Mouse (Mus musculus) E14TG2a.4 (cell line): ENCODE results near the gene Gm156.
"Not testable (repeated sequence)": the region's sequence is repeated elsewhere in the genome, so short reads cannot be mapped to it uniquely, and the experiment has no call there.

Experiments used
- H3K27me3 ChIP-seq: 2 replicates; pipeline ENCODE4 v1.6.1; 2014; ENCODE audit warnings: low read length, control low read depth; ENCODE audit not compliant: insufficient read depth
- H3K36me3 ChIP-seq: 2 replicates; pipeline ENCODE4 v1.6.1; 2014; ENCODE audit warnings: low read length, control low read depth; ENCODE audit not compliant: insufficient read depth
- H3K4me1 ChIP-seq: replicated peaks from 2 replicates; pipeline ENCODE4 v1.6.1; 2014; ENCODE audit warnings: low read depth, low read length, control low read depth
- H3K4me3 ChIP-seq: replicated peaks from 2 replicates; pipeline ENCODE4 v1.5.1; 2014; ENCODE audit warnings: mild to moderate bottlenecking, low read length
- H3K9me3 ChIP-seq: 2 replicates; pipeline ENCODE4 v1.6.1; 2014; ENCODE audit warnings: low read length, control low read depth
- CTCF ChIP-seq: conservative IDR thresholded peaks from 2 replicates; pipeline ENCODE4 v1.5.1; 2014; ENCODE audit warnings: low read length
- NANOG ChIP-seq: IDR thresholded peaks from 2 replicates; pipeline ENCODE4 v1.6.1; 2014; ENCODE audit warnings: borderline replicate concordance, low read length, mixed read lengths
- POU5F1 ChIP-seq: IDR thresholded peaks from 2 replicates; pipeline ENCODE4 v1.6.1; 2014; ENCODE audit warnings: low read length, borderline replicate concordance

Gm156 gene

GRCm38 (mm10) chr6:129784170-129784569 lies at the start of gene Gm156:
Gene Gm156 (minus strand): TSS chr6:129784270.
- not testable (repeated sequence) for H3K9me3 ChIP-seq, H3K4me1 ChIP-seq, H3K27me3 ChIP-seq, H3K4me3 ChIP-seq, H3K36me3 ChIP-seq

- peaks cover 66% of the 10 kb centered on the region for H3K9me3 ChIP-seq
- H3K4me1 ChIP-seq, result no peaks in the 10 kb centered on the region
- H3K27me3 ChIP-seq, result no peaks in the 10 kb centered on the region
- no peaks in the 10 kb centered on the region for H3K36me3 ChIP-seq
- no peak overlapping the region for H3K4me3 ChIP-seq
- no peak for TF ChIP-seq NANOG
Measured at GRCm38 (mm10) chr6:129825559-129825958, 41.5 kb upstream of the Gm156 start.

- no peak for TF ChIP-seq POU5F1
- no peak for TF ChIP-seq NANOG
- TF ChIP-seq CTCF, result no peak
- H3K27me3 ChIP-seq, result no peaks in the 10 kb centered on the region
Measured at GRCm38 (mm10) chr6:129824004-129824403, 39.9 kb upstream of the Gm156 start.

GRCm38 (mm10) chr6:129817731-129818130 lies 33.7 kb upstream of the Gm156 start:
- Histone ChIP-seq H3K27me3 (no peaks in the 10 kb centered on the region), H3K4me3 (no peak overlapping the region), H3K36me3 (no peaks in the 10 kb centered on the region), H3K4me1 (no peaks in the 10 kb centered on the region), H3K9me3 (peaks cover 6% of the 10 kb centered on the region; the same call in 1 of the 2 replicates)
- no peak for TF ChIP-seq POU5F1
- TF ChIP-seq NANOG, result no peak
- no peak for TF ChIP-seq CTCF

More at GRCm38 (mm10) chr6:129824004-129824403, 39.9 kb upstream of the Gm156 start:
- no peaks in the 10 kb centered on the region for H3K36me3 ChIP-seq
- H3K4me1 ChIP-seq, result no peaks in the 10 kb centered on the region
- H3K9me3 ChIP-seq, result peaks cover 58% of the 10 kb centered on the region
- H3K4me3 ChIP-seq, result no peak overlapping the region

DNA sequence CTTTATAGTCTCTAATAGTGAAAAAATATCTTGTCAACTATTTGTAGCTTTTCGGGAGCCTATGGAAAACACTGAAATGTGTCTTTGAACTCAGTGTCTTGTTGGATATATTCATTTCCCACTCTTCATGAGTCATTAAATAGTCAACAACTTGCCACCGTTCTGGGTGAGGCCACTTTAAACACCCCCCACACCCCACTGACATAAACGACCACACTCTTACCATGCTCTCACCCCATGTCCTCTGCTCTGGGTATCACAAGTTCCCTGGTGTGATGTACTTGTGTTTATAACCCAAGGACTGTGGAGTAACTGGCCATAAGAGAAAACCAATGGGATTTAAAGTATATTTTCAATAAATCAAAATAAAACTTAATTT lies 36.4 kb downstream of the Gm156 start:
- Histone ChIP-seq H3K9me3 (no peaks in the 10 kb centered on the region), H3K4me3 (no peak overlapping the region), H3K27me3 (no peaks in the 10 kb centered on the region), H3K4me1 (no peaks in the 10 kb centered on the region), H3K36me3 (no peaks in the 10 kb centered on the region)
- TF ChIP-seq CTCF (no peak), NANOG (no peak)

- H3K4me1 ChIP-seq, result no peaks in the 10 kb centered on the region
- no peaks in the 10 kb centered on the region for H3K36me3 ChIP-seq
- H3K4me3 ChIP-seq, result no peak overlapping the region
- H3K27me3 ChIP-seq, result no peaks in the 10 kb centered on the region
- no peaks in the 10 kb centered on the region for H3K9me3 ChIP-seq
- TF ChIP-seq POU5F1 (no peak), NANOG (no peak), CTCF (no peak)
Measured at GRCm38 (mm10) chr6:129747016-129747653, 36.9 kb downstream of the Gm156 start.

- TF ChIP-seq CTCF (no peak), POU5F1 (no peak), NANOG (no peak)
- Histone ChIP-seq H3K36me3 (no peaks in the 10 kb centered on the region), H3K9me3 (no peaks in the 10 kb centered on the region), H3K4me3 (no peak overlapping the region), H3K27me3 (no peaks in the 10 kb centered on the region), H3K4me1 (no peaks in the 10 kb centered on the region)
Measured at GRCm38 (mm10) chr6:129746151-129746550, 37.9 kb downstream of the Gm156 start.

- no peak for TF ChIP-seq POU5F1
- no peak for TF ChIP-seq CTCF
- TF ChIP-seq NANOG, result no peak
- no peaks in the 10 kb centered on the region for H3K9me3 ChIP-seq
- H3K27me3 ChIP-seq, result no peaks in the 10 kb centered on the region
- H3K4me1 ChIP-seq, result no peaks in the 10 kb centered on the region
- no peak within 1 kb of the TSS for H3K4me3 ChIP-seq
- no peaks in the 10 kb centered on the region for H3K36me3 ChIP-seq
Measured at GRCm38 (mm10) chr6:129740069-129740721, 43.9 kb downstream of the Gm156 start, which contains the start of gene Klri2. Gene Klri2 (minus strand): TSS chr6:129740484.

DNA sequence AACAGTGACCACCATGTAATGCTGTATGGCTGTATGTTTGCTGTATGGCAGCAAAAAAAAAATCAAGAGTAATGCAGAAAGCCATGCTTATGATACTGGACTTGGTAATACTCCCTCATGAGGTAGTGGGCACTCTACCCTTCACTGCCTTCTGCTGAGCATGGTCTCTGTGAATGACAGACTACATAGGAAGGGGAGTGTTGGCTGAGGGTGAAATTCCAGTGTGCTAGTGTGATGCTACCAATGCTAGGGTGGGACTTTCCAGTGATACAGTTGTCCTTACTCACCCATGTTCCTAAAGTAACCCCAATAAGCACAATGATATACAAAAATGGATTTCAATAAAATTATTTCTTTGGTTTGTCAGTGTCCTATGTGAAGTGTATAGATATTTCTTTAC lies 47.7 kb downstream of the Gm156 start:
- no peaks in the 10 kb centered on the region for H3K36me3 ChIP-seq
- H3K4me3 ChIP-seq, result no peak overlapping the region
- no peaks in the 10 kb centered on the region for H3K4me1 ChIP-seq
- TF ChIP-seq CTCF (no peak), NANOG (no peak)
- no peaks in the 10 kb centered on the region for H3K9me3 ChIP-seq
- H3K27me3 ChIP-seq, result no peaks in the 10 kb centered on the region
